Mouse (Mus musculus) CD4-positive naive resting alpha-beta T cell, adult 57 days (primary cell): ENCODE data around the gene Asb14. TPM values are rescaled to one million over a fixed set of nuclear protein-coding genes. Genes with fewer than 3 reads are reported as not detected.

Experiments
- total RNA-seq: library from RNA; stranded (reverse); gene quantifications from one replicate; pipeline ENCODE4 v1.2.4, GENCODE M21; 2023

Asb14 gene
- total RNA-seq = not detected

GRCm38 (mm10) chr14:26894392-26894791, at the start of gene Asb14:
Asb14 (plus strand) TSS chr14:26894557.

Other genes starting within 250 kb of the Asb14 start
- gene Pde12, start 224.7 kb upstream of the Asb14 start, total RNA-seq = 14.0 TPM
- gene Dnah12, start 201.3 kb upstream of the Asb14 start, total RNA-seq = not detected
- gene Appl1, start 76.7 kb downstream of the Asb14 start, total RNA-seq = 49.7 TPM
- gene Hesx1, start 99.9 kb downstream of the Asb14 start, total RNA-seq = not detected
- 0.68 TPM for gene Il17rd, start 144.4 kb downstream of the Asb14 start, total RNA-seq
- gene Arhgef3, start 220.3 kb downstream of the Asb14 start, total RNA-seq = 94.0 TPM